Mouse (Mus musculus): ENCODE measurements around the gene Ppp2r5e. TPM values are rescaled to one million over a fixed set of nuclear protein-coding genes. Genes with fewer than 3 reads are reported as not detected.

The Ppp2r5e gene
- polyA plus RNA-seq, 1 experiment from 2014 or later, result 13.6 TPM

DNA sequence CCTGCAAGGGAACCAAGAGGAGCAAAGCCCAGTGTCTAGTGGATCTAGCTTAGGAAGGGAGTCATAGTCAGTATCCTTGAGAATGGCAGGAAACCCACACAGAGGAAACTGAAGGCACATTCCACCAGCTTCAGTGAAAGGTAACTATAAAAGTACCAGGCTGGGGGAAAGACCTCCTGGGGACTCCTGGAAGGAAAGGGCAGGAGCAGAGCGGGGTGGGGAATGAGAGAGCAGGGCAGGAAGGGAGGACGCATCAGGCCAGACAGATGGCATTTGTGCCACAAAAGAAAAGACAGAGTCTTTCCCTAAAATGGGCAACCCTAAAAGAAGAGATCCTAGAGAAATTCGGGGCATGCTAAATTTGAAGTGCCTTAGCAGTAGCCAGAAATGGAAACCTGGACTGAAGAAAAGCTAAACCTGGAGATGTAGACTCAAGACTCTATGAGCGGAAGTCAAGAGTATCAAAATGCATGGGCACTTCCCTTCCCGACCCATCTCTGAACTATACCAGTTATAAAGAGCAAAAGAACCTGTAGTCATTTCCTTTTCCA, 55.3 kb downstream of the Ppp2r5e start:
- DNase-seq (ENCODE audit: low spot score), result no peak
- H3K36me3 ChIP-seq (ENCODE audit: control insufficient read depth, insufficient read depth, low read length), result no peaks in the 10 kb centered on the region
- peaks cover 17% of the 10 kb centered on the region; the same call in 1 of the 2 replicates for H3K4me1 ChIP-seq (replicated peaks; ENCODE audit: control insufficient read depth, insufficient read depth, low read length)
- no peaks in the 10 kb centered on the region for H3K27me3 ChIP-seq (replicated peaks; ENCODE audit: control insufficient read depth, insufficient read depth, low read length)
- 86% methylated on average over 5 of the region's 5 CpGs for WGBS
- no peak overlapping the region for H3K9ac ChIP-seq (ENCODE audit: low read length)
- no peak overlapping the region for H3K4me3 ChIP-seq (ENCODE audit: low read depth, low read length)
- H3K9me3 ChIP-seq (ENCODE audit: control insufficient read depth, low read length), result no peaks in the 10 kb centered on the region
- ATAC-seq (replicated peaks; ENCODE audit: low FRiP score, low TSS enrichment, low read depth), result no peak
- no peak overlapping the region for H3K27ac ChIP-seq (ENCODE audit: low read depth)
- H3K4me2 ChIP-seq (ENCODE audit: low read length), result no peak overlapping the region

- Histone ChIP-seq H3K9ac (ENCODE audit: low read length) (no peak overlapping the region), H3K4me2 (ENCODE audit: low read length) (no peak overlapping the region), H3K4me1 (replicated peaks; ENCODE audit: control insufficient read depth, insufficient read depth, low read length) (peaks cover 17% of the 10 kb centered on the region; the same call in 1 of the 2 replicates), H3K27ac (ENCODE audit: low read depth) (no peak overlapping the region), H3K4me3 (ENCODE audit: low read depth, low read length) (no peak overlapping the region), H3K9me3 (ENCODE audit: control insufficient read depth, low read length) (no peaks in the 10 kb centered on the region), H3K36me3 (ENCODE audit: control insufficient read depth, insufficient read depth, low read length) (no peaks in the 10 kb centered on the region), H3K27me3 (replicated peaks; ENCODE audit: control insufficient read depth, insufficient read depth, low read length) (no peaks in the 10 kb centered on the region)
- WGBS, result 72% methylated on average over 3 of the region's 3 CpGs
- no peak for DNase-seq (ENCODE audit: low spot score)
- no peak for ATAC-seq (replicated peaks; ENCODE audit: low FRiP score, low TSS enrichment, low read depth)
Measured at GRCm38 (mm10) chr12:75539228-75539627, 56.8 kb downstream of the Ppp2r5e start.

- ATAC-seq (replicated peaks; ENCODE audit: low FRiP score, low TSS enrichment, low read depth), result no peak
- no peak for DNase-seq (ENCODE audit: low spot score)
Measured at GRCm38 (mm10) chr12:75537673-75538423, 58.2 kb downstream of the Ppp2r5e start.

GRCm38 (mm10) chr12:75537019-75537672, 58.9 kb downstream of the Ppp2r5e start:
- DNase-seq (ENCODE audit: low spot score) (no peak), ATAC-seq (replicated peaks; ENCODE audit: low FRiP score, low TSS enrichment, low read depth) (no peak)
- no peak overlapping the region for H3K4me3 ChIP-seq (ENCODE audit: low read depth, low read length)
- no peak overlapping the region for H3K9ac ChIP-seq (ENCODE audit: low read length)
- H3K9me3 ChIP-seq (ENCODE audit: control insufficient read depth, low read length), result no peaks in the 10 kb centered on the region
- H3K27me3 ChIP-seq (replicated peaks; ENCODE audit: control insufficient read depth, insufficient read depth, low read length), result no peaks in the 10 kb centered on the region
- 44% methylated on average over 7 of the region's 7 CpGs for WGBS
- H3K4me2 ChIP-seq (ENCODE audit: low read length), result no peak overlapping the region
- H3K4me1 ChIP-seq (replicated peaks; ENCODE audit: control insufficient read depth, insufficient read depth, low read length), result peaks cover 18% of the 10 kb centered on the region; the same call in 1 of the 2 replicates
- H3K27ac ChIP-seq (ENCODE audit: low read depth), result no peak overlapping the region
- no peaks in the 10 kb centered on the region for H3K36me3 ChIP-seq (ENCODE audit: control insufficient read depth, insufficient read depth, low read length)

More at GRCm38 (mm10) chr12:75537673-75538423, 58.2 kb downstream of the Ppp2r5e start:
- no peak overlapping the region for H3K4me2 ChIP-seq (ENCODE audit: low read length)
- 67% methylated on average over 6 of the region's 6 CpGs for WGBS
- H3K36me3 ChIP-seq (ENCODE audit: control insufficient read depth, insufficient read depth, low read length), result no peaks in the 10 kb centered on the region
- H3K9ac ChIP-seq (ENCODE audit: low read length), result no peak overlapping the region
- no peaks in the 10 kb centered on the region for H3K9me3 ChIP-seq (ENCODE audit: control insufficient read depth, low read length)
- no peak overlapping the region for H3K4me3 ChIP-seq (ENCODE audit: low read depth, low read length)
- no peaks in the 10 kb centered on the region for H3K27me3 ChIP-seq (replicated peaks; ENCODE audit: control insufficient read depth, insufficient read depth, low read length)
- H3K27ac ChIP-seq (ENCODE audit: low read depth), result no peak overlapping the region
- peaks cover 17% of the 10 kb centered on the region; the same call in 1 of the 2 replicates for H3K4me1 ChIP-seq (replicated peaks; ENCODE audit: control insufficient read depth, insufficient read depth, low read length)

GRCm38 (mm10) chr12:75536566-75536965, 59.5 kb downstream of the Ppp2r5e start:
- H3K9me3 ChIP-seq (ENCODE audit: control insufficient read depth, low read length), result no peaks in the 10 kb centered on the region
- 81% methylated on average over 7 of the region's 7 CpGs for WGBS
- H3K9ac ChIP-seq (ENCODE audit: low read length), result no peak overlapping the region
- H3K27me3 ChIP-seq (replicated peaks; ENCODE audit: control insufficient read depth, insufficient read depth, low read length), result no peaks in the 10 kb centered on the region
- peaks cover 20% of the 10 kb centered on the region; the same call in 1 of the 2 replicates for H3K4me1 ChIP-seq (replicated peaks; ENCODE audit: control insufficient read depth, insufficient read depth, low read length)
- ATAC-seq (replicated peaks; ENCODE audit: low FRiP score, low TSS enrichment, low read depth) (no peak), DNase-seq (ENCODE audit: low spot score) (no peak)
- H3K4me3 ChIP-seq (ENCODE audit: low read depth, low read length), result no peak overlapping the region
- no peak overlapping the region for H3K4me2 ChIP-seq (ENCODE audit: low read length)
- H3K27ac ChIP-seq (ENCODE audit: low read depth), result no peak overlapping the region
- no peaks in the 10 kb centered on the region for H3K36me3 ChIP-seq (ENCODE audit: control insufficient read depth, insufficient read depth, low read length)

DNA sequence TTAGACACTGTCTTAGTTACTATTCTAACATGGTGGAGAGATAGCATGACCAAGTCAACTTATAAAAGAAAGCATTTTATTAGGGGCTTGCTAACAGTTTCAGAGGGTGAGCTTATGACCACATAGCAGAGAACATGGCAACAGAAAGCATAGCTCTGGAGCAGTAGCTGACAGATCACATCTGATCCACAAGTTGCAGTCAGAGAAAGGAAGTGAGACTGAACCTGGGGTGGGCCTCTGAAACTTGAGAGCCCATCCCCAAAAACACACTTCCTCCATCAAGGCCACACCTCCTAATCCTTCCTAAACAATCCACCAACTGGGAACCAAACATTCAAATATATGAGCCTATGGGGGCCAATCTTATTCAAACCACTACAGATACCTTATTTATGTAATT, 62.9 kb downstream of the Ppp2r5e start:
- no peak overlapping the region for H3K4me2 ChIP-seq (ENCODE audit: low read length)
- H3K4me1 ChIP-seq (replicated peaks; ENCODE audit: control insufficient read depth, insufficient read depth, low read length), result peaks cover 24% of the 10 kb centered on the region
- no peak overlapping the region for H3K4me3 ChIP-seq (ENCODE audit: low read depth, low read length)
- no peaks in the 10 kb centered on the region for H3K36me3 ChIP-seq (ENCODE audit: control insufficient read depth, insufficient read depth, low read length)
- no peak overlapping the region for H3K27ac ChIP-seq (ENCODE audit: low read depth)
- H3K27me3 ChIP-seq (replicated peaks; ENCODE audit: control insufficient read depth, insufficient read depth, low read length), result no peaks in the 10 kb centered on the region
- no peak for ATAC-seq (replicated peaks; ENCODE audit: low FRiP score, low TSS enrichment, low read depth)
- DNase-seq (ENCODE audit: low spot score), result no peak
- no peaks in the 10 kb centered on the region for H3K9me3 ChIP-seq (ENCODE audit: control insufficient read depth, low read length)
- no peak overlapping the region for H3K9ac ChIP-seq (ENCODE audit: low read length)

GRCm38 (mm10) chr12:75531895-75532294, 64.2 kb downstream of the Ppp2r5e start:
- Histone ChIP-seq H3K9me3 (ENCODE audit: control insufficient read depth, low read length) (no peaks in the 10 kb centered on the region), H3K27ac (ENCODE audit: low read depth) (no peak overlapping the region), H3K9ac (ENCODE audit: low read length) (no peak overlapping the region), H3K4me3 (ENCODE audit: low read depth, low read length) (no peak overlapping the region), H3K27me3 (replicated peaks; ENCODE audit: control insufficient read depth, insufficient read depth, low read length) (no peaks in the 10 kb centered on the region), H3K4me1 (replicated peaks; ENCODE audit: control insufficient read depth, insufficient read depth, low read length) (peaks cover 14% of the 10 kb centered on the region), H3K4me2 (ENCODE audit: low read length) (no peak overlapping the region), H3K36me3 (ENCODE audit: control insufficient read depth, insufficient read depth, low read length) (no peaks in the 10 kb centered on the region)
- ATAC-seq (replicated peaks; ENCODE audit: low FRiP score, low TSS enrichment, low read depth) (no peak), DNase-seq (ENCODE audit: low spot score) (no peak)
- 71% methylated on average over 2 of the region's 2 CpGs for WGBS

GRCm38 (mm10) chr12:75528857-75529808, 66.9 kb downstream of the Ppp2r5e start:
- Histone ChIP-seq H3K9ac (ENCODE audit: low read length) (no peak overlapping the region), H3K4me2 (ENCODE audit: low read length) (no peak overlapping the region), H3K9me3 (ENCODE audit: control insufficient read depth, low read length) (no peaks in the 10 kb centered on the region), H3K36me3 (ENCODE audit: control insufficient read depth, insufficient read depth, low read length) (no peaks in the 10 kb centered on the region), H3K27me3 (replicated peaks; ENCODE audit: control insufficient read depth, insufficient read depth, low read length) (no peaks in the 10 kb centered on the region), H3K4me3 (ENCODE audit: low read depth, low read length) (no peak overlapping the region), H3K4me1 (replicated peaks; ENCODE audit: control insufficient read depth, insufficient read depth, low read length) (peaks cover 12% of the 10 kb centered on the region; the same call in 1 of the 2 replicates), H3K27ac (ENCODE audit: low read depth) (no peak overlapping the region)
- DNase-seq (ENCODE audit: low spot score) (no peak), ATAC-seq (replicated peaks; ENCODE audit: low FRiP score, low TSS enrichment, low read depth) (no peak)
- WGBS, result 77% methylated on average over 7 of the region's 7 CpGs

Data from intestine, embryonic 14.5 days (tissue).